Comparison of ENCODE assay signal across 9 mouse cellular contexts in the genomic region with DNA sequence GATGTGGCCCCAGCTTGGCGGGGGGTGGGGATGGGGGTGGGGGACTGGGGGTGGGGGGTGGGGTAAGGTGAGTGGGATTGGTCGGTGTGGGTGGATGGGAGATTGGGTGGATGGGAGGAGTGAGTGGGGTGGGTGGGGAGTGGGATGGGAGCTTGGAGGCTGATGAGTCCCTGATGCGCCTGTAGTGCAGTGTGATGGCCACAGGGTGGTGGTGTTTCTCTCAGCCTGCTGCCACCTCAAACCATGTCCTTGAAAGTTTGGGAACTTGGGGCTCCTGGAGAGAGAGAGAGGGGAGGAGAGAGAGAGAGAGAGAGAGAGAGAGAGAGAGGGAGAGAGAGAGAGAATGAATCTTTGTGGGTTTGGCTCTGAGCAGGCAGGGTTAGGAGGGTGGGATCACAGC. TPM values are rescaled to one million over a fixed set of nuclear protein-coding genes. Genes with fewer than 3 reads are reported as not detected.
DNase-seq lines count a peak whose midpoint lies in the region; ATAC-seq and TF ChIP-seq lines count a peak whose summit lies in the region.
"Had no signal": no experiment of that assay in that cellular context is flagged by ENCODE, and none has a peak within 500 bp of the region (broad histone marks: within the 10 kb centered on the region; RNA-seq: fewer than 3 reads in every experiment).

No protein-coding gene starts in this region.

- H3K36me3 ChIP-seq in CH12.LX (replicated peaks in 1 of 2; ENCODE audit: control insufficient read depth in 1 of 2, insufficient read depth in 1 of 2, low read length in 1 of 2) (no peaks in the 10 kb centered on the region), ES-E14 (ENCODE audit: control insufficient read depth, insufficient read depth, low read length, poor library complexity, severe bottlenecking) (no peaks in the 10 kb centered on the region)
- no peaks in the 10 kb centered on the region for H3K36me3 ChIP-seq in forebrain, postnatal 0 days (ENCODE audit: insufficient read depth)
- H3K36me3 ChIP-seq in small intestine, adult 2 months (ENCODE audit: control insufficient read depth, insufficient read depth, low read length): no peaks in the 10 kb centered on the region
- H3K36me3 ChIP-seq: neural tube, embryonic 13.5 days had no signal

- H3K4me2 ChIP-seq in CH12.LX (ENCODE audit: insufficient read depth, low read depth, poor library complexity, severe bottlenecking): no peak overlapping the region
- no peak overlapping the region for H3K4me2 ChIP-seq in forebrain, postnatal 0 days (ENCODE audit: low read depth)
- H3K4me2 ChIP-seq: neural tube, embryonic 13.5 days had no signal

- TF ChIP-seq EP300 in CH12.LX (IDR thresholded peaks at IDR 0.05; ENCODE audit: low read length): no peak

- no peaks in the 10 kb centered on the region for H3K4me1 ChIP-seq in CH12.LX (ENCODE audit: control insufficient read depth in 1 of 2, insufficient read depth in 2 of 2)
- no peaks in the 10 kb centered on the region for H3K4me1 ChIP-seq in ES-E14 (ENCODE audit: control insufficient read depth in 2 of 2, insufficient read depth in 2 of 2, low read length in 2 of 2, poor library complexity in 1 of 2)
- H3K4me1 ChIP-seq in forebrain, postnatal 0 days (ENCODE audit: insufficient read depth): no peaks in the 10 kb centered on the region
- H3K4me1 ChIP-seq in small intestine, adult 2 months (ENCODE audit: control insufficient read depth, insufficient read depth, insufficient read length, low read length): no peaks in the 10 kb centered on the region
- H3K4me1 ChIP-seq: neural tube, embryonic 13.5 days had no signal

- DNase-seq in kidney, postnatal 10 days: peak; percentile 51
- no peak for DNase-seq in kidney, adult 18-20 months
- DNase-seq in CH12.LX (ENCODE audit: extremely low read depth) (no peak), ES-E14 (ENCODE audit: low read depth, low spot score) (no peak)
- peak; percentile 73 for DNase-seq in forebrain, postnatal 0 days
- no peak for DNase-seq in thymus, adult 18-20 months
- DNase-seq in B cell, adult 2 months: no peak

- H3K79me2 ChIP-seq in CH12.LX (replicated peaks; ENCODE audit: control insufficient read depth, extremely low read depth, insufficient read depth, poor library complexity, severe bottlenecking): no peaks in the 10 kb centered on the region

- dilution Hi-C loops in CH12.LX (cut with MboI; ENCODE audit: extremely low pct_ligation_motif_present, extremely low pct_unique_long_range_greater_than_20kb, low sequenced_read_pairs): no loop called here

- TF ChIP-seq POLR2A in CH12.LX (IDR thresholded peaks at IDR 0.05; ENCODE audit: low read depth, low read length): no peak
- no peak for TF ChIP-seq POLR2A in small intestine, adult 2 months (IDR thresholded peaks at IDR 0.05; ENCODE audit: low read depth, low read length)

- peak; percentile 7 to 53; a peak in 2 of 4 replicates for TF ChIP-seq CTCF in CH12.LX (conservative IDR thresholded peaks at IDR 0.05 in 1 of 2, IDR thresholded peaks at IDR 0.05 in 1 of 2; ENCODE audit: low read depth in 2 of 2, low read length in 2 of 2)
- TF ChIP-seq CTCF in forebrain, postnatal 0 days (IDR thresholded peaks at IDR 0.05; ENCODE audit: low read depth): peak; percentile 79
- peak; percentile 30; the same call in 1 of the 2 replicates for TF ChIP-seq CTCF in small intestine, adult 2 months (IDR thresholded peaks at IDR 0.05; ENCODE audit: extremely low read depth, insufficient read length, insufficient replicate concordance, low read depth, low read length)

- peaks cover 48% of the 10 kb centered on the region for H3K27me3 ChIP-seq in CH12.LX (replicated peaks)
- H3K27me3 ChIP-seq in forebrain, postnatal 0 days (ENCODE audit: insufficient read depth, low read length): no peaks in the 10 kb centered on the region
- no peaks in the 10 kb centered on the region for H3K27me3 ChIP-seq in small intestine, adult 2 months (ENCODE audit: control insufficient read depth, insufficient read depth, low read length)

- 0% methylated on average over 3 of the region's 3 CpGs for WGBS in forebrain, postnatal 0 days
- WGBS in small intestine, adult 2 months: 2% methylated on average over 3 of the region's 3 CpGs

- H3K27ac ChIP-seq in CH12.LX (ENCODE audit: insufficient read depth, low read depth) (no peak overlapping the region), ES-E14 (ENCODE audit: insufficient read depth, low read depth, low read length, poor library complexity, severe bottlenecking) (no peak overlapping the region)
- no peak overlapping the region for H3K27ac ChIP-seq in forebrain, postnatal 0 days (ENCODE audit: low read depth, low read length)
- no peak overlapping the region for H3K27ac ChIP-seq in small intestine, adult 2 months (ENCODE audit: insufficient read depth, low read depth, low read length)
- H3K27ac ChIP-seq: neural tube, embryonic 13.5 days had no signal

- in situ Hi-C loops in CH12.LX (cut with MboI; ENCODE audit: low pct_ligation_motif_present, low pct_unique_long_range_greater_than_20kb, low sequenced_read_pairs): loop anchor here (10.0 kb wide), 2 partner anchors 409 to 499 kb away; partner anchors contain the start of gene Acsm5
- in situ Hi-C loops in ES-E14 (cut with MboI; ENCODE audit: low sequenced_read_pairs in 2 of 2, unreplicated experiment in 2 of 2): loop anchor here in 1 of 2 experiments (10.0 kb wide), 1 partner anchor 499 kb away; the partner anchor contains the start of gene Acsm5

- H3K4me3 ChIP-seq in CH12.LX (replicated peaks in 1 of 3; ENCODE audit: low read depth in 2 of 3, low read length in 2 of 3, poor library complexity in 1 of 3): no peak overlapping the region
- no peak overlapping the region for H3K4me3 ChIP-seq in ES-E14 (ENCODE audit: insufficient read depth in 1 of 2, low read depth in 1 of 2, low read length in 2 of 2, poor library complexity in 1 of 2, severe bottlenecking in 1 of 2)
- no peak overlapping the region for H3K4me3 ChIP-seq in forebrain, postnatal 0 days (ENCODE audit: low read depth, low read length)
- H3K4me3 ChIP-seq in small intestine, adult 2 months (ENCODE audit: low read depth, low read length): no peak overlapping the region
- H3K4me3 ChIP-seq: neural tube, embryonic 13.5 days had no signal

- peaks cover 2% of the 10 kb centered on the region for H3K9me3 ChIP-seq in CH12.LX (replicated peaks; ENCODE audit: low read length)
- H3K9me3 ChIP-seq in ES-E14 (ENCODE audit: control insufficient read depth, insufficient read depth, low read depth, low read length): no peaks in the 10 kb centered on the region
- no peaks in the 10 kb centered on the region for H3K9me3 ChIP-seq in forebrain, postnatal 0 days (ENCODE audit: low read length)
- H3K9me3 ChIP-seq: neural tube, embryonic 13.5 days had no signal

- no peak overlapping the region for H3K9ac ChIP-seq in CH12.LX (ENCODE audit: insufficient read depth, low read depth)
- no peak overlapping the region for H3K9ac ChIP-seq in ES-E14 (ENCODE audit: insufficient read depth, low read depth, low read length, poor library complexity, severe bottlenecking)
- H3K9ac ChIP-seq in forebrain, postnatal 0 days: no peak overlapping the region
- H3K9ac ChIP-seq: neural tube, embryonic 13.5 days had no signal

- peak; percentile 24 for TF ChIP-seq RAD21 in CH12.LX (IDR thresholded peaks at IDR 0.05; ENCODE audit: low read depth, low read length)

- ATAC-seq in forebrain, postnatal 0 days: peak; percentile 55

TF ChIP-seq in CH12.LX, 34 proteins besides CTCF, POLR2A, EP300 and RAD21:
- TF ChIP-seq SMC3 (IDR thresholded peaks at IDR 0.05; ENCODE audit: low read depth, low read length): peak; percentile 36
- TF ChIP-seq JUND (conservative IDR thresholded peaks at IDR 0.05; ENCODE audit: low read depth, low read length): no peak

TF ChIP-seq in ES-E14, 5 proteins besides CTCF, POLR2A, EP300 and RAD21:
- TF ChIP-seq ZC3H11A (IDR thresholded peaks at IDR 0.05; ENCODE audit: borderline replicate concordance, low read depth, low read length) (peak; percentile 54; the same call in 1 of the 2 replicates), ZNF384 (IDR thresholded peaks at IDR 0.05; ENCODE audit: low read depth, low read length) (no peak)

RNA-seq across cellular contexts. Expression of gene Gprc5b, which starts 20.7 kb away (rescaled TPM):
- 0.04 TPM in 1 of 2 replicates, not detected in the other for total RNA-seq in CH12.LX (2012; rRNA removed)
- not detected in 2 replicates for total RNA-seq in CH12.LX (2014; rRNA removed)
- 0.06 TPM in 1 of 2 replicates, not detected in the other for polyA plus RNA-seq in CH12.LX (2012; ENCODE audit: insufficient read length, low read depth)
- total RNA-seq in ES-E14 (2012; rRNA removed): 7.3 and 22.3 TPM in 2 replicates
- 18.7 and 34.0 TPM in 2 replicates for total RNA-seq in forebrain, postnatal 0 days (2014; rRNA removed)
- polyA plus RNA-seq in forebrain, postnatal 0 days (2015; fragmentation: Nextera tagmentation; extraction: Ambion mirVana): 6.7 and 6.9 TPM in 2 replicates
- 3.6 and 3.9 TPM in 2 replicates for polyA plus RNA-seq in small intestine, adult 2 months (2012; rRNA removed)

Comparison
In these comparisons a context has a peak if more than half of its experiments do, and no peak if none do; other contexts are left out.
1. DNase-seq: peak in kidney, postnatal 10 days (single experiment) and forebrain, postnatal 0 days (single experiment); none in kidney, adult 18-20 months (single experiment), CH12.LX (single experiment), ES-E14 (single experiment), thymus, adult 18-20 months (0 of 2) and B cell, adult 2 months (0 of 2).
2. Peak in every context shown above with its lines, with median percentiles within 50 percentile points of each other: CTCF ChIP-seq.